Mouse (Mus musculus) small intestine, adult 2 months (tissue): ENCODE results near the gene Tle4.

ENCODE experiments used
- CTCF ChIP-seq: fragments of 200-500 bp; IDR thresholded peaks from 2 replicates; pipeline ENCODE4 v1.5.1; 2012; ENCODE audit warnings: low read depth, mild to moderate bottlenecking, control low read depth, inconsistent platforms, low read length, moderate library complexity, mixed read lengths; ENCODE audit not compliant: insufficient replicate concordance, insufficient read length; ENCODE audit errors: extremely low read depth
- POLR2A ChIP-seq: fragments of 200-500 bp; IDR thresholded peaks from 2 replicates; pipeline ENCODE4 v1.6.1; 2012; ENCODE audit warnings: low read depth, mild to moderate bottlenecking, control low read depth, inconsistent platforms, low read length, moderate library complexity

DNA sequence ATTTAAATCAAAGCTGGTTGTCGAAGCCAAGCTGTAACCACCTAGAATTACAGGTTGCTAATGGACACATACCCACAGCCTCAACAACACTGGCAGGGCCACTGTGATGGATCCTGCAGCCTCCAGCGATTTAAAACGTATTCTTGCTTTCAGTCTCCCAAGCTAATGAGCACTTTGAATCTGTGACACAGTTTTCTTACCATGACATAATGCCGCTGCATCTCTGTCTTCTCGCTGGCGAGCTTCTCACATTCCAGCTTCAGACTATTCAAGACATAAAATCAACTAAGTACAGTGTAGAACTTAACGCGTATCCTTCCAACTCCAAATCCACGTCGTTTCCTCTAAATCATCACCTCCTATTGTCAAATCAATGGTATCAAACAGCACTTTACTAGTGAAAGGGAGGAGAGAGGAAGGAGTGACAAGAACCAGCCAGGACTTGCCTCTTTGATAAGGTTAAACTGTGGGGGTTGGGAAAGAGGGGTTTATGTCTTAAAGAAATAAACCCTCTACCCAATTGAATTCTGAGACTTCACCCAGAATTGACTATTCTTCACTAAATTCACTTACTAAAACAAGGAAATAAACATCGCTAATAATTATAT lies 2.4 kb downstream of the Tle4 start:
- TF ChIP-seq CTCF (no peak), POLR2A (no peak)
